Mouse (Mus musculus): ENCODE measurements around the gene Gm597.

The Gm597 gene

DNA sequence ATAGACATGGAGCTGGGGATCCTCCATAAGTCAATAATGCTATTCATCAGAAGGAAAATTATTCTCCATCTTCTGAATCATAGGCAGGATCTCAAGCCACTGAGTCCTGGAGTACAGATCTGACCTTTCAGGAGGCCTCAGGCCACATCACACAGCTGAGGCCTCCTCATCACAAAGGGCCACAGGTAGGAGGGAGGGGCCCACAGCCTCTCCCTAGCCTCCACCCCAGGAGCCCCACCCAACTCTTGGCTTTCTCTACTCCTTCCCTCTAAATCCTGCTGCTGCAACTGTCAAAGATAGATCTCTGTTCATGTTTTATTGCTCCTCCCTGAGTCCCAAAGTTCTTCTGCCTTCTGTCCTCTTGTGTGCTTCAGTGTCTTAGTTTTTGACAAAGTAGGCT lies at the start of gene Gm597:
TSS of gene Gm597 (minus strand) at position 101 of the 400 bp plus-strand sequence.
- no peak for DNase-seq (ENCODE audit: low spot score)

DNA sequence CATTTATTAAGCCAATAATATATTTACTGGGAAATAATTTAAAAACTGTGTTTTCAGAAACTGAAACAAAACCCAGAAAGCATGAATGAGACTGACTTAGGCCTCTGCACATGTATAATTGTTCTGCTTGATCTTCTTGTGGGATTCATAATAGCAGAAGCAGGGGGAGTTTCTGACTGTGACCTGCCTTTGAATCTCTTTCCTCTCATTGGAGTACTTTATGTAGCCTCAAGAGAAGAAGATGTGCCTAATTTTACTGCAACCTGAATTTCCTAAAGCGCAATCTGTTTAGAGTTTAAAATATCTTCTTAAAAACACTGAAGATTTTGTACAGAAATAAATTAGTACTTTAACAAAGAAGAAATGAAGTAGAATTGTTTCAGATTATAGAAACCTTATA lies 27.6 kb upstream of the Gm597 start:
- DNase-seq (ENCODE audit: low spot score), result no peak

DNA sequence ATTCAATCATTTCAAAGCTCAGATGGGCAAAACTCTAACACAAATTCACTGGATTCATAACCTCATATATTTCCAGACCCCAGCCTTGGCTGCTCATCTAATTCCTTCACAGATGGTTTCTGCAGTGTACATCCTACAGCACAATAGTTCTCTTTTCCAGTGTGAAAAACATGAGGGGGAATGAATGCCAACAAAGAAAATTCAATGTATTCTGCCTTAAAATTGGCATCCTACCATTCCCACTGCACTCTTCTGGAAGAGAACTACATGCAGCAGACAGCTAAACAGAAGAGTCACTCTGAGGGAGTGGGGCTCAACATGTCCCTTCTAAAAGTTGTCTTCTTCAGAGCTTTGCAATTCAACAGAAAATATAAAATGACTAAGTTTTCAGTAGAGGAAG lies 26.6 kb upstream of the Gm597 start:
- no peak for DNase-seq (ENCODE audit: low spot score)

DNA sequence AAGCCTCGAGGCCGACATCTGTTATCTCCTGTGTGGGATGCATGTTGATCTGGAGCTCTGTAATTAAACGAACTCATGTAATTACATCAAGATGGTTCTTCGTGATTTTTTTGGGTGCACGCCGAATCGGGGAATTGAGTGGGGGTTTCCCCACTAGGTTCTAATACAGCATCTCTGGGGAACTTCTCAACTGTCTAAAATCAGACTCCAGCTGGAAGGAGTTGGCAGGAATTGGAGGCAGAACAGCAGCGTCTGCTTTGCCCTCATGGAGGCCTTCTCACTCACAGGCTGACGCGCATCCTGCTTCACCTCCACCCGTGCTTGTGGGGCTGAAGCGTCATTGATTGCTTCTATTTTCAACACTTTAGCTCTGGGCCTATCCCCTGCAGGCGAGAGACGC lies 20.8 kb upstream of the Gm597 start:
- no peak for DNase-seq (ENCODE audit: low spot score)

All from adipocyte (in vitro differentiated cells).